Mouse (Mus musculus): Measurements from ENCODE around the gene Unc45b. TPM values are rescaled to one million over a fixed set of nuclear protein-coding genes. Genes with fewer than 3 reads are reported as not detected.
A peak's percentile ranks its signal among the peaks of the same experiment; 100 is the strongest.

Gene Unc45b
- polyA plus RNA-seq, 1 experiment: 99.6 TPM

DNA sequence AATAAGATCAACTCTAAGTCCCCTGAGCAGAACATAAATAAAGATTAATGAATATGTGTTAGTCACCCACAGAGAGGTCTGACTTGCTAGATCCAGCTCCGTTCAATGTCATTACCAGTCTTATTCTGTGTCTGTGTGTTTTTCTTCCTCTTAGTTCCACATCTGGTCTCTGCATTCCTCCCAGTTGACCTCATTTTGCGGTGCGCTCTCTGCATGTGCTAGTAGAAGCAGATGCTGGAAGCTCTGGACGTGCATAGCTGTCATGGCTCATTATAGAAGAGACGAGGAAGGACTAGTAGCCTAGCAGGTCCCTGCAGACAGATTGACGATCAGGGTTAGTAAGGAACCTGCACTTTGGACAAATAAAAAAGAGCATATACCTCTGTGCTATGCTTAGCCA is 33.0 kb downstream of the Unc45b start:
- H3K79me2 ChIP-seq (ENCODE audit: control insufficient read depth, insufficient read depth): no peaks in the 10 kb centered on the region
- no peaks in the 10 kb centered on the region for H3K27me3 ChIP-seq (ENCODE audit: control insufficient read depth, insufficient read depth, insufficient read length)
- no peak overlapping the region for H3K4me2 ChIP-seq (ENCODE audit: low read depth)
- TF ChIP-seq E2F4 (IDR thresholded peaks at IDR 0.05; ENCODE audit: insufficient read depth) (no peak), REST (IDR thresholded peaks at IDR 0.05; ENCODE audit: insufficient read depth, insufficient read length) (no peak), USF1 (IDR thresholded peaks at IDR 0.05; ENCODE audit: low read depth) (no peak), TCF3 (IDR thresholded peaks at IDR 0.05; ENCODE audit: insufficient read length, low read depth) (no peak), TCF12 (IDR thresholded peaks at IDR 0.05; ENCODE audit: insufficient read depth, poor library complexity, severe bottlenecking) (no peak), MAX (IDR thresholded peaks at IDR 0.05; ENCODE audit: low read depth) (no peak), MYOD1 (IDR thresholded peaks at IDR 0.05; ENCODE audit: control insufficient read depth in 1 of 3, insufficient read length in 2 of 3, low read depth in 2 of 3) (no peak), POLR2A (IDR thresholded peaks at IDR 0.05; ENCODE audit: insufficient read length, low read depth) (no peak), POLR2AphosphoS2 (IDR thresholded peaks at IDR 0.05; ENCODE audit: insufficient read length, low read depth) (no peak), SRF (IDR thresholded peaks at IDR 0.05; ENCODE audit: control insufficient read depth, insufficient read length, low read depth) (no peak), MYOG (IDR thresholded peaks at IDR 0.05; ENCODE audit: control insufficient read depth in 1 of 3, insufficient read depth in 1 of 3, insufficient read length in 2 of 3, low read depth in 2 of 3) (no peak), CEBPB (IDR thresholded peaks at IDR 0.05; ENCODE audit: insufficient read depth, poor library complexity, severe bottlenecking) (no peak)
- no peak overlapping the region for H3K4me3 ChIP-seq
- no peak overlapping the region for H3ac ChIP-seq (ENCODE audit: control insufficient read depth, insufficient read length)
- H3K36me3 ChIP-seq (ENCODE audit: control insufficient read depth, insufficient read depth): no peaks in the 10 kb centered on the region

DNA sequence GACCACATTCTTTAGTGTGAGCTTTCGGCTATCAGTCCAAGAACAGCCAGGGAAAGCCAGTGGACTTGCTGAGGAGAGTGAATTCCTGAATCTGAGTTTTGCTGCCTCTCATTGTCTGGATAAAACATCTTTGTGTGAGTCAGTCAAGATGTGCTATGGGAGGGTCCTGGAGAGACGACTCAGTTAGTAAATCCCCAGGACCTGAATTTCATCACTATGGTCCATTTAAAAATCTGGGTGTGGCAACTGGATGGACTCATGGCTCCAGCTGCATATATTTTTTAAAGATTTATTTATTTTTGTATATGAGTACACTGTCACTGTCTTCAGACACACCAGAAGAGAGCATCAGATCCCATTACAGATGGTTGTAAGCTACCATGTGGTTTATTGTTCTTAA is 35.3 kb downstream of the Unc45b start:
- H3K79me2 ChIP-seq (ENCODE audit: control insufficient read depth, insufficient read depth): no peaks in the 10 kb centered on the region
- no peaks in the 10 kb centered on the region for H3K36me3 ChIP-seq (ENCODE audit: control insufficient read depth, insufficient read depth)
- H3K4me2 ChIP-seq (ENCODE audit: low read depth): no peak overlapping the region
- no peaks in the 10 kb centered on the region for H3K27me3 ChIP-seq (ENCODE audit: control insufficient read depth, insufficient read depth, insufficient read length)
- TF ChIP-seq MYOD1 (IDR thresholded peaks at IDR 0.05; ENCODE audit: control insufficient read depth in 1 of 3, insufficient read length in 2 of 3, low read depth in 2 of 3) (no peak), REST (IDR thresholded peaks at IDR 0.05; ENCODE audit: insufficient read depth, insufficient read length) (no peak), USF1 (IDR thresholded peaks at IDR 0.05; ENCODE audit: low read depth) (no peak), MAX (IDR thresholded peaks at IDR 0.05; ENCODE audit: low read depth) (no peak), TCF3 (IDR thresholded peaks at IDR 0.05; ENCODE audit: insufficient read length, low read depth) (no peak), POLR2A (IDR thresholded peaks at IDR 0.05; ENCODE audit: insufficient read length, low read depth) (no peak), CEBPB (IDR thresholded peaks at IDR 0.05; ENCODE audit: insufficient read depth, poor library complexity, severe bottlenecking) (peak; percentile 64; the same call in 1 of the 2 replicates)
- no peak overlapping the region for H3ac ChIP-seq (ENCODE audit: control insufficient read depth, insufficient read length)
- H3K4me3 ChIP-seq: no peak overlapping the region

DNA sequence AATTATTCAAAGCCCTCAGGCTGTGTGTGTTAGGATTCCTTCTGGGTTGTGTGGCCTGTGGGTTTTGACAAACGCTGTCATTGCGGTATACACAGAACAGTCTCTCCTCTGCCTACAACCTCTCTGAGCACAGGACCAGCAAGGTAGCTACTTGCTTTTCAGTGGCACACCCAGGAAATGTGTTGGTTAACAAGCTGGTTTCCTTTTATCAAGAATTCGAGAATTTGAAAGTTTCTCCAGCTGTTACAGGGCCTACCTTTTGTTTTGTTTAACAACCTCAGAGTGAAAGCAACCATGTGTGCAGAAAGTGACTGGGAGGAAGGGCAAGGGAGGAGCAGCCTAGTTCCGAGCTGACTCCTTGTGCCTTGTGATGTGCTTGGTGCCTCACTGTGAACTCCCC is 37.1 kb downstream of the Unc45b start:
- TF ChIP-seq MYOD1 (IDR thresholded peaks at IDR 0.05; ENCODE audit: control insufficient read depth in 1 of 3, insufficient read length in 2 of 3, low read depth in 2 of 3): no peak
- no peak for TF ChIP-seq POLR2A (IDR thresholded peaks at IDR 0.05; ENCODE audit: insufficient read length, low read depth)
- TF ChIP-seq MYOG (IDR thresholded peaks at IDR 0.05; ENCODE audit: control insufficient read depth in 1 of 3, insufficient read depth in 1 of 3, insufficient read length in 2 of 3, low read depth in 2 of 3): no peak
- TF ChIP-seq CEBPB (IDR thresholded peaks at IDR 0.05; ENCODE audit: insufficient read depth, poor library complexity, severe bottlenecking): no peak
- TF ChIP-seq USF1 (IDR thresholded peaks at IDR 0.05; ENCODE audit: low read depth): no peak
- TF ChIP-seq MAX (IDR thresholded peaks at IDR 0.05; ENCODE audit: low read depth): no peak
- no peak for TF ChIP-seq TCF12 (IDR thresholded peaks at IDR 0.05; ENCODE audit: insufficient read depth, poor library complexity, severe bottlenecking)
- no peak for TF ChIP-seq E2F4 (IDR thresholded peaks at IDR 0.05; ENCODE audit: insufficient read depth)
- no peak for TF ChIP-seq POLR2AphosphoS2 (IDR thresholded peaks at IDR 0.05; ENCODE audit: insufficient read length, low read depth)
- no peak for TF ChIP-seq REST (IDR thresholded peaks at IDR 0.05; ENCODE audit: insufficient read depth, insufficient read length)
- no peak for TF ChIP-seq SRF (IDR thresholded peaks at IDR 0.05; ENCODE audit: control insufficient read depth, insufficient read length, low read depth)
- no peak for TF ChIP-seq TCF3 (IDR thresholded peaks at IDR 0.05; ENCODE audit: insufficient read length, low read depth)
- no peaks in the 10 kb centered on the region for H3K79me2 ChIP-seq (ENCODE audit: control insufficient read depth, insufficient read depth)
- H3K27me3 ChIP-seq (ENCODE audit: control insufficient read depth, insufficient read depth, insufficient read length): no peaks in the 10 kb centered on the region
- no peaks in the 10 kb centered on the region for H3K36me3 ChIP-seq (ENCODE audit: control insufficient read depth, insufficient read depth)
- H3K4me3 ChIP-seq: no peak overlapping the region
- no peak overlapping the region for H3K4me2 ChIP-seq (ENCODE audit: low read depth)
- no peak overlapping the region for H3ac ChIP-seq (ENCODE audit: control insufficient read depth, insufficient read length)

DNA sequence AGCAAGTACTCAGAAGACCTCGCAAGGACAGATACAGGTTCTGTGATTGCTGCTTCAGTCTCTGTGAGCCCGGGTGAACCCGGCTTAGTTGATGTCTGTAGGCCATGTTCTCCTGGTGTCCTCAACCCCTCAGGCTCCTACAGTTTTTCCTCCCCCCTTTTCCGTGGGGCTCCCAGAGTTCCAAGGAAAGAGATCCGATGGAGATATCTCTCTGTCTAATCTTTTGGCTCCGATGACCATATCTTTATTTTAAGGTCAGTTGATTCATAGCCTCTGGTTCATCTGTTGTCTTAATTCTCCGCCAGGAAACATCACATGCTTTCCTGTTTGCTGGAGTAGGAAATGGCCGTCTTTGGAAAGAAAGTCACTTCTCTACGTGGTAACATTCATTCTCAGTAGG is 38.7 kb downstream of the Unc45b start:
- H3K4me3 ChIP-seq: no peak overlapping the region
- no peak overlapping the region for H3K4me2 ChIP-seq (ENCODE audit: low read depth)
- no peak overlapping the region for H3ac ChIP-seq (ENCODE audit: control insufficient read depth, insufficient read length)
- no peaks in the 10 kb centered on the region for H3K27me3 ChIP-seq (ENCODE audit: control insufficient read depth, insufficient read depth, insufficient read length)
- H3K36me3 ChIP-seq (ENCODE audit: control insufficient read depth, insufficient read depth): no peaks in the 10 kb centered on the region
- no peak for TF ChIP-seq USF1 (IDR thresholded peaks at IDR 0.05; ENCODE audit: low read depth)
- H3K79me2 ChIP-seq (ENCODE audit: control insufficient read depth, insufficient read depth): no peaks in the 10 kb centered on the region

DNA sequence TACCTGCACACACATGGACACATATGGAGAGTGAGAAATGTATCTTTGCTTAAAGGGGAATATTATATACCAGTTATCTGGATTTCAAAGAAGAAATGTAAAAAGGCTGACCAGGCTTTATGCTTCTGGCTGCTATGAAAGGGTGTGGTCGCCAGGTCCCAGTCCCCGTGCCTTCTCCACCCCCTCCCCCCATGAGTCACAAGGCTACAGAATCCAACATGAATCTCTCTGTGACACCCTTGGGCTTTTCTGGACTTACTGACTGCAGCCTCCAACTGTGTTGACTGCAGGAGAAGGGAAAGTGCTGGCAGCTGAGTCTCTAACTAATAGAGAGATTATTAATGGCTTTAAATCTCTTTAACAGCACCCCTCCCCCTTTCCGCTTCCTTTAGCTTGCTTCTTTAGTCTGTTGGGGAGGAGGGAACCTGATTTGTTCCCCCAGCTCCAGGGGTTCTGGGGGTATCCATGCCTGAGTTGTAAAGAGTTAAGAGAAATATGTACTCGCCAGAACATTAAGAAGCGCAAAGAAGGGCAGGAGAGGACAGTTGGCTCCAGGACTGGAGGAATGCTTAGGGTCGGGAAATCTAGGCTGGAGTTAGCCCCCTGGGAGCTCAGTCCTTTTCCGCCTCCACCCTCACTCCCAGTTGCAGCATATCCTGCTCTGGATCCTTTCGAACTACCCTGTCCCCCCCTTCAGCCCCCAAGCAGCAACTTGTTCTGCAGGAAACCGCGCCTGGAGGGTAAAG is 40.6 kb downstream of the Unc45b start, which contains the start of gene Slfn5:
Slfn5 (plus strand) TSS at position 614 of the 746 bp plus-strand sequence.
- H3K27me3 ChIP-seq (ENCODE audit: control insufficient read depth, insufficient read depth, insufficient read length): no peaks in the 10 kb centered on the region

More for the DNA sequence above, 40.6 kb downstream of the Unc45b start, which contains the start of gene Slfn5:
- Histone ChIP-seq H3K36me3 (ENCODE audit: control insufficient read depth, insufficient read depth) (no peaks in the 10 kb centered on the region), H3K4me2 (ENCODE audit: low read depth) (no peak within 1 kb of the TSS), H3K4me3 (no peak within 1 kb of the TSS), H3K79me2 (ENCODE audit: control insufficient read depth, insufficient read depth) (no peaks in the 10 kb centered on the region), H3ac (ENCODE audit: control insufficient read depth, insufficient read length) (no peak within 1 kb of the TSS)
- TF ChIP-seq REST (IDR thresholded peaks at IDR 0.05; ENCODE audit: insufficient read depth, insufficient read length) (no peak), CEBPB (IDR thresholded peaks at IDR 0.05; ENCODE audit: insufficient read depth, poor library complexity, severe bottlenecking) (no peak), MYOD1 (IDR thresholded peaks at IDR 0.05; ENCODE audit: control insufficient read depth in 1 of 3, insufficient read length in 2 of 3, low read depth in 2 of 3) (no peak), TCF12 (IDR thresholded peaks at IDR 0.05; ENCODE audit: insufficient read depth, poor library complexity, severe bottlenecking) (no peak), TCF3 (IDR thresholded peaks at IDR 0.05; ENCODE audit: insufficient read length, low read depth) (no peak), MYOG (IDR thresholded peaks at IDR 0.05; ENCODE audit: control insufficient read depth in 1 of 3, insufficient read depth in 1 of 3, insufficient read length in 2 of 3, low read depth in 2 of 3) (no peak), SRF (IDR thresholded peaks at IDR 0.05; ENCODE audit: control insufficient read depth, insufficient read length, low read depth) (no peak), E2F4 (IDR thresholded peaks at IDR 0.05; ENCODE audit: insufficient read depth) (no peak), POLR2AphosphoS2 (IDR thresholded peaks at IDR 0.05; ENCODE audit: insufficient read length, low read depth) (no peak), POLR2A (IDR thresholded peaks at IDR 0.05; ENCODE audit: insufficient read length, low read depth) (no peak), USF1 (IDR thresholded peaks at IDR 0.05; ENCODE audit: low read depth) (no peak), MAX (IDR thresholded peaks at IDR 0.05; ENCODE audit: low read depth) (no peak)

Data from myocyte (in vitro differentiated cells).